Mouse (Mus musculus) v-Abl transformed pro-B cells (cell line): ENCODE data around the gene Dapk2.

Experiments used
- in situ Hi-C, 2 experiments: fragments of 400-800 bp; cut with MboI; formaldehyde crosslinking; loops; one replicate each; pipeline ENCODE4 v1.15.1; 2025; ENCODE audit not compliant: unreplicated experiment in 2 of 2

Gene Dapk2

DNA sequence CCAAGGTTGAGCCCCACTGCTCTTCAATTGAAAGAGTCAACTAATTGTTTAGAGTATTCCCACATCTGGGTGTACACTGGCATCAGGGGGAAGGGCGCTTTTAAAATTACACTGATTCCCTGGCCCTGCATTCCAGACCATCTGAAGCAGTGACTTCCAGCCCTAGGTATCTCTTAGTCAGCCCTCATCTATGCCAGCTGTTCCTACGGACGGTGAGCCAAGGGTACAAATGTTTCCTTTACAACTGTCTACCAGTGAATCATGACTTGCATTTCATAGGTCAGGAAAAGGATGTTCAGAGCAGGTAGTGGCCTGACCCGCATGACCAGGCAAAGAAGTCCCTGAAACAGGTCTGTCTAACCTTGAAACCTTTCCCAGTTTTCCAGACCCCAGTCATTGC is 59.9 kb downstream of the Dapk2 start:
- in situ Hi-C loops: no loop called here

GRCm38 (mm10) chr9:66218917-66219725 is 61.1 kb downstream of the Dapk2 start:
- in situ Hi-C loops: no loop called here

DNA sequence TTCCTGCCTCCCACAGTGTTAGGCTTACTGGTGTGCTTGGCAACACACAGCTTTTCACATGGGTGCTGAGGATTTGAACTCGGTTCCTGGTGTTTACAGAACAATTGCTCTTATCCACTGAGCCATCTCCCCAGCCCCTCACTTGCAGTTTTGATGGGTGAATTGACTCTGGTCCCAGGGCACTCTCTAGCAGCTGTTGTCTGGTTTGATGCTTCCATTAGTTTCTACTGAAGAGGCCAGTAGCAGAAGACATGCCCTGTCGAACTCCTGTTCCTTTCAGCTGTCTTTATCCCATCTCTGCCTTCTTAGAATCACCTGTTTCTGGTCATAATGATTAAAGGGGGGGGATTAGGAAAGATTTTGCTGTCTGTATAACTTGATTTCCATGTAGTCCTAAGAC is 65.8 kb downstream of the Dapk2 start:
- in situ Hi-C loops: no loop called here

DNA sequence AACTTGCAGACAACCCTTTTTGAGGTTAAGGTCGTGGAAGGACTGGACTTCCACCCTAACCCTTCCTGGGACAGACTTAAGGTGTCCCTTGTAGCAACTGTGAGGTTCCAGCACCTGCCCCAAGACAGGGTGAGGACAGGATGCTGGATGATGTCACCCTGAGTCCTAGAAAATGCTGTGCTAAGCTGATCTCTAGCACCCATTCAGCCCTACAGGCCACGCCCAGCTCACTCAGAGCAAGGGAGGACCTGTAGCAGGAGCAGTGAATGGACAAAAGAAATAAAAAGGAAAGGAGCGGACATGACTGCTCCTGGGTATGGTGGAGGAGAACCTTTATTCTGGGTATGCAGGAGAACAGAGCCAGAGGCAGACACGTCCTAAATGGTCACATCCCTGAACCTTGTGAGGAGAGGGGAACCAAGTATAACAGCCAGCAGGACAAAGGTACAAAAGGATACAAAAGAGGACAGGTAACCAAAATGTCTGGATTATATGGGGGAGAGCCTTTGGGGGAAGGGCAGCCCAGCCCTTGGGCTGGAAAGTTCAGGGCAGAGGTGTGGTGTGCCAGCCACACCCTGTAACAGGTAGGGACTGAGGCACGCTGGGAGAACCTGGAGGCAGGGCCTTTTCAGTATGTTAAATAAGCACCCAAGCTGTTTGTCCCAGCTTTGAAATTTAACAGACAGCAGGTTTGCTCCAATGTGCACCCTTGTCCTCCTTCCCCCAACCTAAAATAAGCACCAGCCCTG is 67.9 kb downstream of the Dapk2 start:
- in situ Hi-C loops: no loop called here

- in situ Hi-C loops: no loop called here
These were observed 70.6 kb downstream of the Dapk2 start for GRCm38 (mm10) chr9:66228456-66229151.

DNA sequence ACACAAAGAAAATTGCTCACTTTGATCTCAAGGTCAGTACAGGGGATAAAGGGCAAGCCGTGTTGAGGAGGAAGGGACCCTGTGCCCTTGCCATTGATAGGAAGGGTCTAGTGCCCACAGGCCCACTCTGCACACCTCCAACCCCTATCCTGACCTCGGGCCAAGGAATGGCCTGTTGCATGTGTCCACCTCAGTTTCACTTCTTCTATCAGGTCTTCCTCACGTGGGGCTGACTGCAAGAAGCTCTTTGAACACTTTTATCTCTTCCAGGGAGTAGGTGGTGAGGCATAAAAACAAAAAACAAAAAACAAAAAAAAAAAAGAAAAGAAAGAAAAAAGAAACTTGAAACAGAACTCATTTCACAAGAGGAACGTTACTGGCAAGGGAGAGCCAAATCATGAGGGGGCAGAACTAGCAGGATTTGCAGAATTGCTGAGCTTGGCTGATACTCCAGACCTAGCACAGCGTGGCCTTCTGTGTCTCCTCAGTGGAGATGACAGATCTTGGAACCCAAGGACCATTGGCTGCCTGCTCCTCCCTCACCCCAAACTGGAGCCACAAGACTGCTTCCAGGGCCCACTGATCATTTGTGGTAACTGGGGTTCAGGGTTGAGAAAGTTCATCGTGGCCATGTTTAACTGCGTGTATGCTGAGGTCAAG is 73.9 kb downstream of the Dapk2 start:
- in situ Hi-C loops: no loop called here

- in situ Hi-C loops: no loop called here
These were observed 78.6 kb downstream of the Dapk2 start for GRCm38 (mm10) chr9:66236615-66237014.

GRCm38 (mm10) chr9:66237742-66238141 is 79.7 kb downstream of the Dapk2 start:
- in situ Hi-C loops: no loop called here

DNA sequence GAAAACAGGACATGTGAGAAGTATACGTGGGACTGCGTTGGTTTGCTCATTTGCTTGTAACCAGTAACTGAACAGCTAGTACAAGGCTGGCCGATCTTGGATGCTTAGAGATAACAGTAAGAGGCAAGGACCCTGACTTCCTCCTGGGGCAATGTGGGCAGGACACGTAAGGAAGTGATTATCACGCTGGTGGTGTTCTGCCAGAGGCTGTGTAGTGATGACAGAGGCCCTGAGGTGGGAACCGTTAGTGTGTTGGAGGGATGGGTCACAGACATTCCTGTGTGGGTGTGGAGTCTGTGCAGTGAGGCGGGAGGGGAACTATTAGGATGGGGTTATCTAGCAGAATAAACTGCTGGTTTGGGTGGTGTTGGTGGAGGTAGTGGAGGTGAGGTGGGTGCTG is 81.2 kb downstream of the Dapk2 start:
- in situ Hi-C loops: no loop called here

- in situ Hi-C loops: no loop called here
These were observed 81.7 kb downstream of the Dapk2 start for GRCm38 (mm10) chr9:66239691-66240090.

DNA sequence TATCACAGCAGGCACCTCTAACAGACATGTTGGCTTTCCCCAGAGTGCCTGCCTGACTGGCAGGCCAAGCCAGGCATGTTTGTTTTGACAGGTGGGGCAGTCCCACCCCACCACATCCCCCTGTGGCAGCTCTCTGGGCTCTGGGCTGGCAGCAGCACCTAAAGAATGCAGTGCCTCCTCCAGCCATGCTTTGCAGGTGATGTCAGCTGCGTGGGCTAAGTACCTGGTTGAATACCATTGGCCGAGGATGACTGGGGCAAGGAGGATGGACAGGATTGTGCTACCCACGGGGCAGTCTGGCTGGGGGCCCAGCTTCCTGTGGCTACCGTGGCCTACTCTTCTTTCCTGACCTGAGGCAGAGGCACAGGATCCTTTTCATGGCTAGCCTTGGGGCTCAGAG is 82.5 kb downstream of the Dapk2 start:
- in situ Hi-C loops: no loop called here

GRCm38 (mm10) chr9:66240991-66241390 is 83.0 kb downstream of the Dapk2 start:
- in situ Hi-C loops: no loop called here

GRCm38 (mm10) chr9:66241722-66242121 is 83.7 kb downstream of the Dapk2 start:
- in situ Hi-C loops: no loop called here

DNA sequence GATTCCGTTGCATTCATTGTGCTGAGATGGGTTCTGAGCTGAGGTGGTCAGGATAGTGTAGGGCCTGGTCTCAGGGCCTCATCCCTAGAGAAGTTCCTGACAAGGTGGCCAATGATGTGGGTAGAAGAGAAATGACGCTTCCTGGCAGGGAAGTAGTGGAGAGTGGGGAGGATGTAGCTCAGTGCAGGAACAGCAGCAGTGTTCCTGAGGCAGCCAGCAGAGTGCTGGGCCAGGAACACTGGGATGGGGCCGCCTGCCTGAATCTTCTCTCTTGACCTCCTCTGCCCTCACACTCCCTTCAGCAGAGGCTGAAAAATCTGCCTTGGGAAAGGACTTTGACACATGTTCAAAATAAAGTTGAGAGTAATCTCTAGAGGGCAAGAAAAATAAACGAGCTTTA is 85.2 kb downstream of the Dapk2 start:
- in situ Hi-C loops: no loop called here

DNA sequence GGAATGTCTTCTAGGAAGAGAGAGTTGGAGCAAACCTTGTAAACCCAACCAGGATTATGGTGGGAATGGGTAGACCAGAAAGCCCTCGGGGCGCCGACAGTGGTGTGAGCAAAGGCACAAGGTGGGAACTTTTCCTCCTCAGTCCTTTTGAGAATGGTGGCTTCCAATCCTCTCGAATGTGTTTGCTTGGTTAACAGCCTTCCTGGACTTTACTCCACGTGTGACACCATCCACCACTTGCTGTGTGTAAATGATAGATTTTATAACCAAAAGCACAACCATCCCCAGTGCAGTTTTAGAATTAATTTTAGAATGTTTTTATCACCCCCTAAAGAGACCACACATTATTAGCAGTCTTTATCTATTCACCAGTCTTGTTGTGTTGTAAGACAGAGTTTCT is 86.1 kb downstream of the Dapk2 start:
- in situ Hi-C loops: no loop called here

DNA sequence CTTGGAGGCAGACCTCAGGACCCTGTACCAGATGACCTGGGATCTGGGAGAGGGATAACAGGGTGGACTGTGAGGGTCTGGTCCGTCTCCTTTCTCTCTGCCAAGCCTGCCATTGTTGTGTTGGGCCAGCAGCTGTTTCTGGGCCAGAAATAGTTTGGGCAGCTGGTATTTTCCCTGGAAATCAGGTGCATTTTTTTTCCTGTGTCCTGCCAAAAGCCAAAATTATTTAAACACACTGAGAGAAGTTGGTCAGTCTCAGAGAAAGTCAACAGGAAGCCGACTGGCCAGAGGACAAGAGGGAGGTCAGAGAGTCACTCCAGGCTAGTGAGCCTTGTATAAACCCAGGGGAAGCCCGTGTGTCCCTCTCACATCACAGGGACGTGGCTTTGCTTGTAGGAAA is 87.7 kb downstream of the Dapk2 start:
- in situ Hi-C loops: no loop called here

GRCm38 (mm10) chr9:66249281-66249680 is 91.3 kb downstream of the Dapk2 start:
- in situ Hi-C loops: no loop called here

GRCm38 (mm10) chr9:66251159-66251691 is 93.2 kb downstream of the Dapk2 start:
- in situ Hi-C loops: no loop called here

- in situ Hi-C loops: no loop called here
These were observed 103.7 kb downstream of the Dapk2 start for GRCm38 (mm10) chr9:66261741-66262140.

- in situ Hi-C loops: no loop called here
These were observed 105.7 kb downstream of the Dapk2 start for GRCm38 (mm10) chr9:66263701-66264100.

GRCm38 (mm10) chr9:66265645-66266044 is 107.6 kb downstream of the Dapk2 start:
- in situ Hi-C loops: no loop called here
